Mouse (Mus musculus): ENCODE data around the gene Hist1h2aa. TPM values are rescaled to one million over a fixed set of nuclear protein-coding genes. Genes with fewer than 3 reads are reported as not detected.

The Hist1h2aa gene
- total RNA-seq (2021) (not detected), polyA plus RNA-seq (2012; rRNA removed) (not detected in 2 replicates)
- long read RNA-seq: 0 reads

DNA sequence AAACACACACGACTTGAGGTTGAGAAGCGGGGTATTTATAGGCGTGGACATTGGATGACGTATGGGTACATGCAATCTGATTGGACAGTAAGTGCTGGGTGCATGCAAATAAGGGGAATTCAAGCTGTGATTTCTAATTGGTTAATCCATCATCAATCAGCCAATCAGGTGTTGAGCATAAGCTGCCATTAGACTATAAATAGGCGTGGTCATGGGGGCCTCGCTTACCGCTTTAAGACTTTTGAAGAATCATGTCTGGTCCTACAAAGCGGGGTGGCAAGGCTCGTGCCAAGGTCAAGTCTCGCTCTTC lies at the start of gene Hist1h2aa:
Gene Hist1h2aa, plus strand, starts transcription at position 252 of the 310 bp plus-strand sequence.
- no peak for DNase-seq

DNA sequence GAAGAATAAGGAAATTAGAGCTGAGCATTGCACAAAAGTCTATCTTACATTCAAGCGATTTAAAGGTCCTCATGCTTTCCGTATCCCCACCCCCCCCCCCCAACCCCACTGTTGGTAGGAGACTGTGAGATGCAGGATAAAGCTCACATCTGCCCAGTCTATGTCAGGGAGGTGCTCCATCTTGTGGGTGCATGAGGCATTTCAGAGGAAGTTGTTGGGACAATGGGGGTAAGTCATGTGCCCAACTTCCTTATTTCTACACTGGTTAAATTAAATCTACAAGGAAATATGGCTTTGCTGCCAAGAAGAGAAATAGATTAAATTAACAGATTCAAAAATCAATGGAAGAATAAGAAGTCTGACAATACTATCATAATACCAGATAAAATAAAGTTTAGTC lies 48.7 kb upstream of the Hist1h2aa start:
- DNase-seq: peak; percentile 17

DNA sequence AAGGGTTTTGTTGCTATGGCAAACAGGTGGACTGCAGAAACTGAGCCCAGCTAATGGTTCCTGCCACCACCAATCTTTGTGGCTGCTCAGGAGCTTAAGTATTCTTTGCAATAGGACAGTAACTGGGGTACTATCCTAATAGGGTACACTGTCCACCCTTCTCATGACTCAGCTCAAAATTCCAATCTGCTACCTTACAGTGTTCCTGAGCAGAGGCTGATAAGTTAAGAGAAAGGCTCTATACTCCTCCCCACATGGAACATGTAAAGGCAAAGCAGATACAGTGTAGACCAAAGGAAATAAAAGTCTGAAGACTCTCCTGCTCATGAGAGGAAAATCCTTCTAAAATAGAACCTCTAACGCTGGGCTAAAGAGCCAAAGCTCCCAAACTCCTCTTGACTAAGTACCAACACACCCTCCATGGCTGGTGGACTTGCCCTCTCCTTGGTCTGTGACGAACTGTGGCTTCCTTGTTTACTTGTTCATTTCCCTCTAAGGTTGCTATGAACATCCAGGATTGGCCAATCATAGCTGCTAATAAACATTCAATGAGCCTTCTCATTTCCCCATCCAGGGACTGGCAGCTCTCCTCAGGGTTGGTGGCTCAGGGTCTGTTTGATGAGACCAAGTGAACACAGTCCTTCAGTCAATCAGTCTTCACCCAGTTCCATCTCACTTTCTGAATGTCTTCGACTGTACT lies 47.1 kb upstream of the Hist1h2aa start:
- DNase-seq: no peak

DNA sequence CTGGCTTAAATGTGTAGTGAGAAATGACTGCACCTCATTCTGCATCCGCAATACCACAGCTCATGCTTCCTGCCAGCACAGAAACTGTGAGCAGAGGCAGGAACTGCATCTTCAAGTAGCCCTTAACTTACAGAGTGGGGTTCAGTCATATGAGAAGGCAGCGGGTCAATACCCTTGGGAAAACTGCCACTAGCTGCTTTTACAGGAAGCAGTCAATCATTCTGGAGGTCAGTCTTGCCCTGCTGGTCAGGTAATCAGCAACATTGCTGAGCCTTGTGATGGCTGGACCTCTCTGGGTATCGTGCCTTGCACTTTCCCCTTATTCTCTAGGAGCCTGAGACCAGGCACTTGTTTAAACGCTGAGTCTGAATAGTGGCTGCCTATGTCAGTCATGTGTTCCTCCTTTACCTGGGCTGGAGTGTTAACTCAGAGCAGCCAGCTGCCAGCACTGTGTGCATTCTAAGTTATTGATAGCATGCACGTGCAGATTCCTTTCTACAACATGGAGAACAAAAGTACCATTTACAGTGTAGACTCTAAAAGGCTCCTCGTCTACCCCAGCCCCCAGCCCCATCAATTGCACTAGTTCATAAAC lies 45.2 kb upstream of the Hist1h2aa start:
- DNase-seq: peak; percentile 19

DNA sequence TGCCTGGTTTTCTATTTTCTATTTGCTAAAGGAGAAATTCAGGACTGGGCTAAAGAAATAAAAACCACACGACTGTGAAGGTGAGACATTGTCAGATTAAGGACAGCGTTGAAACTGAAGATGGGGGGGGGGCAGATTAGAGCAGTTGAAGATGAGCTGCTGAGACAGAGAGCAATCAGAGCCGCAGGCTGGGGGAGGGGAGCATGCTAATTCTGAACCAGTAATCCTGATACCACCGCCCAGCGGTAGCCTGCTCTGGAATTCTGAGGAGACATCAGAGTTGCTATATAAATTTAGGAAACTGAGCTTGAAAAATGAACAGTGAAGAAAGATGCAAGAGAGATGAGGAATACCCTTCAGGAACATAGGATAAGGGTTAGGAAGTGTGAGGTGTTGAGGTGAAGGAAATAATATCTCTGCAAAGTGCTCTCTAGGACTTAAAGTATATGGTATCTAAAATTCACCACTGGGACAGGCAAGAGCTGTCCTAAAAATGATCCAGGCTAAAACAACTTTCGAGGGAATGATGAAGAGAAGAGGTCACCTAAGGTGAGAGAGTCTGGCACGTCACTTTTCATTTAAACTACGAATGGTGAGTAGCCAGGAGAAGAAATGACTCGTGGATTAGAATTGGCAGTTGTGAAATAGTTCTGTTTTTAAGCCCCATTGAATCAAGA lies 41.5 kb upstream of the Hist1h2aa start:
- no peak for DNase-seq

DNA sequence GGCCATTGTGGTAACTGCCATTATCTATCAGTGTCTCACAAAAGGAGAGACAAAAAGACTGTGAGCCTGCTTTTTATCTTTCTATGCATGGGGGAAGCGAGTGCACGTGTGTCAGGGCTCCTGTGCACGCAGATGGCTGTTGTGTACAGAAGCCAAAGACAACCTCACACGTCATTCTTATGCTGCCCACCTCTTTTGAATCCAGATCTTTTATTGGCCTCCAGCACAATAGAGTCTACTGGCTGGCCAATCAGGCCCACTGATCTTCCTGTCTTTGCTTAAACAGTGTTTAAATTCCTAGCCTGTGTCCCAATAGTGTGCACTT lies 41.0 kb upstream of the Hist1h2aa start:
- DNase-seq: no peak

DNA sequence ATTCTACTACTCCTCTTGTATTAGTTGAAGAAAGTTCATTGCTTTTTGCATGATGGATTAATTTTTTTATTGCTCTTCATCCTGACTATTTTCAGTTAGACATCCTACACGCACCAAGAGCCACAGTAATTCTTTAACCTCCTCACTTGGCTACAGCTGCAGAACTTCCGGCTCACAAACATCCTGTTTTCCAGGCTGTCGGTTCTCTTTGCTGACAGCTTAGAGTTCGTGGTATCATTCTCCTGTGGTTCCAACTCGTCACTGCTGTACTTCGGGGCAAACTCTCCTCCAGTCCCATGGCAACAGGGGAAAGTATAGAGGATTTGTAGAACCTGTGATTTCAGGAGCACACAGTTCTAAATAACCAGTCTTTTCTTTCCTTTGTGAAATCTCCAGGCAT lies 36.0 kb upstream of the Hist1h2aa start:
- no peak for DNase-seq

DNA sequence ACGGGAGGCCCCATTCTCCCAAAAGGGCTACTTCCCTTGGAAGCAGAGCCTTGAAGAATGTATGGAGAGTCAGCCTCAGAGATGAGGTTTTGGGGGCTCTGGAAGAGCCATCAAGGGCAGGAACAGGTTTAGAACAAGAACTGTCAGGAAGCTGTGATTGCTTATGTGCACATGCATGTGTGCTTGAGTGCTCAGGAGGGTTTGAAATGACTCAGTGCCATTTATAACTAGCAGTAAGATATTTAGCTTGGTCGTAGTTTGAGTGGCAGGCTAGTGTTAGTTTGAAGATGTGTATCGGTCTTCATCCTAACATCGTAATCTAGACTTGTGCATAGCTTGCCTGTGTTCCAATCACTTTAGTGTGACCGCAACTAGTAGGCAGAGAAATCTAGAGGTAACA lies 27.4 kb upstream of the Hist1h2aa start:
- DNase-seq: no peak

DNA sequence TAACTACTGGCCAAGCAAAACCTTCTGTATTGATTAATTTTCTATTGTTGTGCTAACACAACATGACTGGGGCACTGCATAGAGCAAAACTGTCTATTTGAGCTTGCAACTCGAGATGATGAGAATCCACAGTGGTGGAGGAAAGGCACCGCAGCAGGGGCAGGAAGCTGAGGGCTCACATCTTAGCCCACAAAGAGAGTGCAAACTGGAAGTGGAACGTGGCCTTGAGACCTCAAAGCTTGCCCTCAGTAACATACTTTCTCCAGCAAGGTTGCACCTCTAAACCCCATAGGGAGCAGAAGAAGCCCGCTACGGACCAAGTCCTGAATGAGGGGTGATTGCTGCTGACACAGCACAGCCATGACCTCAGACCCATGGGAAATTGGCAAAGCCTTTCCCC lies 24.1 kb upstream of the Hist1h2aa start:
- DNase-seq: no peak

DNA sequence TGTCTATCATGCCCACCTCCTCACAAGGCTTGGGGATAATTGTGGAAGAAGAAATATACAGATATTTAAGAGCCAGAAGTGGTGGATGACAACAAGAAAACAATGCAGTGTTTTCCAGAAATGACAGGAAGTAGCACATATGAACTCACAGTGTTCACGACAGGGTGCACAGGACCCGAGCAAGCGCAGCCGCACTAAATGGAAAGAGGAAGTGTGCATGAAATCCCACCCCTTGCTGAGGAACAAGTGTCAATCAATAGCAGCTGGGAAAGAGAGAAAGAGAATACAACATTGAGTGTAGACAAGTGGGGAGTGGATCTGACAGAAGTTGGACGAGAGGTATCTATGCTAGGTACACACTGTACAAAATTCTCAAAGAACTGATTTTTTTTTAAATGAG lies 22.9 kb upstream of the Hist1h2aa start:
- DNase-seq: no peak

DNA sequence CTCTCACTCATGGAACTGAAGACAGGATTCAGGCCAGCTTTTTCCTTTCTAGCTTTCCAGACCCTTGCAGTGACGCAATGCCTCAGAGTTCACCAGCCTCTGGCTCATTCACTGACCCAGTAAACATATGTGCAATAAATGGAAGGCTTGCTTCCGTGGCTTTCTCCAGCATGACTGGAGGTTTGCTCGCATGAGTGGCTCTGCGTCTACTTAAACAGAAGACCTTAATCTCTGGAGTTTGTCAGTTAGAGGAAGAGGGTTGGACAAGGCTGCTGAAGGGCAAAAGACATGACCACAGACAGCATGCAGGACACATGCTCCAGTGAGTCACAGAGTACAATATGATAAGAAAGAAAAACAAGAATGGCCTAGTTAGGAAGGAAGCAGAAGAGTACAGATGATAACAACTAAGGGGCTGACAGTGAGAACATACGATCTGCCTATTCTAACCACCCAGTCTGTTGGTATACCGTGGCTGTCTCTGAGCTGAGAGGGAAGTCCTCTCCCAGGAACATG lies 20.4 kb upstream of the Hist1h2aa start:
- DNase-seq: peak; percentile 60

DNA sequence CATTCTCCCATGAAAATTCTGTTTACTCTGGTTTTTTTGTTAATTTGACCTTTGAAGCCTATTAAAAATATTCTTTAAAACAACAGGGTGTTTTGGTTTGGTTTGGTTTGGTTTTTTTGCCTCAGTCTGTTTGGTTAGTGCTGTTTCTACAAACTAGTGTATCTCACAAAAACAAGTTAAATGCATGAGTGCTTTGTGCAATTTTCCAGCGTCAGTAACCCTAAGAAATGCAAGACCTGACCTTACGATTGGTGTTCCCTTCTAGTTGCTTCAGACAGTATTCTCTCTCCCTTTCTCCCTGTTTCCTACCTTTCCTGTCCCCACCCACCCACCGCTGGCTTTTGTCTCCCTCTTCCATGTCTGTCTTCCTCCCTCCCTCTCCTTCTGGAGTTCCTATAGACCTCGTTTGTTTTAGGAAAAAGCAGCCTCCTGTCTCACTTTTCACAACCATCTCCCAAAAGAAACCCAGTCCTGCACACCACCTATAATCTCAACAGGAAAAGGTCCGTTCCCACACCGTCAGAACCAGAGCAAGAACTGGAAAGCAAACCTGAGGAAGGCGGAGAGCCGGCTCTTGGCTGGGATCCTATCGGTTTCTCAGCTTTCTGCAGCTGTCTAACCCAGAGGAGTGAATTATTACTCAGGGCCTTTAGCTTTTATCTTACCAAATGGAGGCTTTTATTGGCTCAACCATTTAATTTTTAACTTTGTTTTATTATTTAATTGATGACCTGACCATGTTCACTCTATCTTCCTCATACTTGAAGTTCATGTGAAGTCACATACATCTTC lies 19.7 kb upstream of the Hist1h2aa start, which contains the start of gene Slc17a4:
Gene Slc17a4, minus strand, starts transcription at position 634 of the 792 bp plus-strand sequence.
- peak; percentile 44 for DNase-seq

DNA sequence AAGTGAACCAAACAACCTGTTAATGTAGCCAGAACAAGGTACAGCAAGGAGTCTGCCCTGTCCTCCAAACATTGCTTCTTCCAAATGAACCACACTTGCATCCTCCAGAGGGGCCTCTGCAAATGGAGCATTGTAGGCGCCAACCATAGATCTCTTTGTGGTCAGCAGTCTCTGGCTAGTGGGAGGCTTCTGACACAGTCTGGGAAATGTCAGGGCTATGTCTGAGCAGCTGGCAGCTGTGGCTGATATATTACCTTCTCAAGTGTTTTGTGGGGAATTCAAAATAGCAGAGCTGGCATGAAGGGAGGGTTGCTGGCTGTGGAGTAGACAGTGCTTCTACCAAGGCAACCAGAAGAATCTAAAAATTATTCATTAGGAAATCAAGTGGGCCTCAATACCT lies 18.1 kb upstream of the Hist1h2aa start:
- peak; percentile 75 for DNase-seq

DNA sequence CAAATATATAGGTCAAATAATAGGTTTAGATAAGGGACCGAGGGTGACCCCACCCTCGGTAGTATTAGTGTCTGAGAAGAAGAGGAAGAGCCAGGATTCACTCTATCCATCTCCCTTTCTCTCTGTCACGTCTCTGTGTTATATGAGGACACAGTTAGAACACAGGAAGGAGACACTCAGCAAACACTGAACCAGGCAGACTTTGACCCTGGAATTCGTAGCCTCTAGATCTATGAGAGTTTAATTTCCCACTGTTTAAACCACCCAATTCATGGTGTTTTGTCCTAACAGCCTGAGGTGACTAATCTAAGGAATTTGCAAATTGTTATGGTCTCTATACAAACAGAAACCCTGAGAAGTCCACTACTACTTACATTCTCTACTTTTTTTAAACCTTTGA lies 16.6 kb upstream of the Hist1h2aa start:
- no peak for DNase-seq

DNA sequence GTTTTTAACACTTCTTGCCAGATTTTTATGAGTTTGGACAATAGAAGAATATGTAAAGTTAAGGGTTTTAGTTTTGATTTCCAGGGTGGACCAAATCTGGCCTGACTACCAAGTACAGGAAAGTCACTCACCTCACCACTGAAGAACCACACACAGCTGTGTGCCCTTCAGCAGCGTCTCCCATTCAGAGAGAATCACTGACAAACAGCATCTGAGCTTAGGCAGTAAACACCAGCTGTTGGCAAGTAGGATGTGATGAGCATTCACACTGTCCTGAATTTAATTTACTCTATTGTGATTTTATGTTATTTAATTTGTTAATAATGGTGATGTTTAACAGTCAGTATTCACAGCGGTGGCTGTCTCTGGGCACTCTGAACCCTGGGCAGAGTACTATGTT lies 8.5 kb upstream of the Hist1h2aa start:
- no peak for DNase-seq

DNA sequence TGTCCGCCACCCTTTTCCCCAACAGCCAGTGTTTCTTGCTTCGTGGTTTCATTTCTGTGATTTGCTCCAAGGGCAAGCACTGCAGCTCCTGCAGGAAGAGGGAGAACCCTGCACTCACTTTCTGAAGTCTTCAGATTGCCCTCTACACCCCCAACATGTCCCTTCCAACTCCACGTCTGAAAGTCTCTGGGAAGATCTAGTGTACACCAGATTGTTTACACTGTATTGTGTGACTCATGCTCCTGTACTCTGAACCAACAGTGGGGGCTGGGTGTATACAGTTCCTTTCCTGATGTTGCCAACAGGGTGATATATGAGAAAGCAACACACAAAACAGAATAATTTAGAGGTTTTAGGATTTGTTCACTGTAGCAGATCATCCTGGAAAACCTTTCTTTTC lies 5.6 kb upstream of the Hist1h2aa start:
- peak; percentile 50 for DNase-seq

DNA sequence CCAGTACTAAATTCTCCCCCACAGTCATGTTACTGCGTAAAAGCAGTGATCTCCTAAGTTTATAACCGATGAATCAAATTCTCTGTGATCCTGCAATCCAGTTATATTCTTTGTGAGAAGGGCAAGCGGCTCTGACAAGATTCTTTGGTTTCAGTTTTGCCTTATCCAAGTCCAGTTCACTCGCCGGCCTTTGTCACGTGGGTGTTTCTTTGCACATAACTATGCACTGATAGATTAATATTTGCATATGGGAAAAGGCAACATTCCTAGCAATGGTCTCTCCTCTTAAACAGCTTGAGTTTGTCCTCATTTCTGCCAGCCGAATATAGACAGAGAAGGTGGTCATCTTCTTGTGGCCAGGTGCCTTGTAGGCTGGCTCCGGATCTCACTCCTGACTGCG lies 3.8 kb upstream of the Hist1h2aa start:
- no peak for DNase-seq

DNA sequence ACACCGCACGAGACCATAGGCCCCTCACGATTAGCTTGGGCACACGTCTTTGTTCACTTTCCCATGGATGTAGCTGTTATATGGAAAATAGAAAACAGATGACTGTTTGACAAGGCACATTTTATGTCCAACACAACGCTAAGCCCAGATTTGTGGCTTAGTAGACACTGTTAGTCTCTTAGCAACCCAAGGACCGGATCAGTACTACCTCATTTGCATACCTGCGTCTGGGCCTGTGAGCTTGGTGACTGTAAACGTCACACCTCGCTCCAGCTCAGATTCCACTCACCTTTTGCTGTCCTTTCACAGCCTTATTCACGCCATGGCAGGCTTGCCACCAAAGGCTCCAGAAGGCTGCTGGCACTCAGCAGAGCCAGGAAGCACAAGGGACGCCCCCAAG lies 3.4 kb upstream of the Hist1h2aa start:
- DNase-seq: no peak

DNA sequence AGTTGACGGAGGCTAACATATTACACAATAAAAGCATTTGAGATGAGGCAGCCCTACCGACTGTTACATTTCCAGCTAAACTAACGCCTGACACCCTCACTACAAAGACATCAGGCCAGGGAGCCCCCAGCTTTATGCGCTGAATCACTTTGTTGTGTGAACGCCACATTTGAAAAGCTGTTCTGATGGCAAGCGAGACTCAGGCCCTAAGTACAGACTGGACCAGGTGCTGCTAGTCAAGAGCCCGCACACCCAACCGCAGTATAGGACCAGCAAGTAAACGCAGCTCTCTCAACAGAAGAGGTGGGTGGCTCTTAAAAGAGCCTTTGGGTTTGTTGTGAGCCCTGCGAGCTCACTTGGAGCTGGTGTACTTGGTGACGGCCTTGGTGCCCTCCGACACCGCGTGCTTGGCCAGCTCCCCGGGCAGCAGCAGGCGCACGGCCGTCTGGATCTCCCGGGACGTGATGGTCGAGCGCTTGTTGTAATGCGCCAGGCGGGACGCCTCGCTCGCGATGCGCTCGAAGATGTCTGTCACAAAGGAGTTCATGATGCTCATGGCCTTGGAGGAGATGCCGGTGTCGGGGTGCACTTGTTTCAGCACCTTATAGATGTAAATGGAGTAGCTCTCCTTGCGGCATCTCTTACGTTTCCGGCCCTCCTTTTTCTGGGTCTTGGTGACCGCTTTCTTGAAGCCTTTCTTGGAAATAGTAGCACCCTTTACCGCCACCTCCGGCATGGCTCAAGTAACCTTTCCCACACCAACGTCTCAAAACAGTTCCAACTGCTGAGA lies 646 bp upstream of the Hist1h2aa start, which contains the start of gene Hist1h2ba:
Gene Hist1h2ba, minus strand, starts transcription at position 736 of the 790 bp plus-strand sequence.
- DNase-seq: no peak

DNA sequence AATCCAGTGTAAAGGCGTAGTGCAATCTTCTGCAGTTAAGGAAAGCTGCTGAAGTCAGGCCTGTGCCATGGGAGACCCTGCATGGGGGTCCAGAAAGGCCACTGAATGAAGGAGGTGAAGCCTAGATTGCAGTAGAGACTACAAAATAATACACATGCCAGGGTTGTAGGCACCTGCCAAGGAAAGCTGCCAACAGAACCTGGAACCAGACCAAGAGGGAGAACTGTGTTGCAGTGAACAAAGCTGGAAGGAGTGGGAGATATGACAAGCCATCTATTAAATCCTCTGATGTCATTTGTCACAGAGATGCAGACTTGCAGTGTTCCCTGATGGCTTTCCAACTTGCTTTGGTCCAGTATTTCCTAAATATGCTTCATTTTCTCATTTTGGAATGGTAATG lies 4.4 kb downstream of the Hist1h2aa start:
- peak; percentile 30 for DNase-seq

DNA sequence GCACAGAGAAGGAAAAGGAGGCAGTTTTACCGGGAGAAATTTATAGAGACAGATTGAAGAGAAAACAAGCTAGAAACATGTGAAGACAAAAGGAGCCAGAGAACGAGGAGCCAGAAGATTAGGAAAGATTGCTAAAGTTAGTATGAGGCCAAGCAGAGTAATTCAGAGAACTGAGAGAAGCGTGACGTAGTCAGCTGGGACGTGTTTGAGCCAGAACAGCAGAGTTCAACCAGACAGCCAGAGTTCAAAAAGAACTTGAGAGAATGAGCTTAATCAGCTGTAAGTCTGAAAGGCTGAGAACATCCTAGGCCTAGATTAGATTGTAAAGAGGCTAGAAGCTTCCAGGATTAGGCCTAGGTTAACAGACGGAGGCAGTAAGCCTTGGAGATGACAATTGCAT lies 6.0 kb downstream of the Hist1h2aa start:
- no peak for DNase-seq

DNA sequence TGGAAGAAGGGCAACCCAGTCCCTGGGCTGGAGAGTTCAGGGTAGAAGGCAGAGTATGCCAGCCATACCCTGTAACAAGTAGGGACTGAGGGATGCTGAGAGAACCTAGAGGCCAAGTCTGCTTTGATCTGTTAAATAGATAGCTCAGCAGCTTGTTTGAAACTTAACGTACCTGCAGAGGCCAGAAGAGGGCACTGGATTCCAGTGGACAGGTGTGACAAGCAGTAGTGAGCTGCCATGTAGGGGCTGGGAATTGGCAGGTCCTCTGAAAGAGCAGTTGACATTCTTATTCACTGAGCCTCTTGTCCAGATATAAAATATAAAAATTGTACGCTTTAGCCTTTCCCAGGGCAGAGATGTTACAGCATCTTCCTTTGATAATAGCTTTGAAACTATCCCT lies 8.6 kb downstream of the Hist1h2aa start:
- no peak for DNase-seq

All from adrenal gland, adult 2 months (tissue).